Mouse (Mus musculus): Measurements from ENCODE around the gene Kif6. TPM values are rescaled to one million over a fixed set of nuclear protein-coding genes. Genes with fewer than 3 reads are reported as not detected.

The Kif6 gene
- polyA plus RNA-seq, 1 experiment from 2014 or later, result 2.2 TPM

DNA sequence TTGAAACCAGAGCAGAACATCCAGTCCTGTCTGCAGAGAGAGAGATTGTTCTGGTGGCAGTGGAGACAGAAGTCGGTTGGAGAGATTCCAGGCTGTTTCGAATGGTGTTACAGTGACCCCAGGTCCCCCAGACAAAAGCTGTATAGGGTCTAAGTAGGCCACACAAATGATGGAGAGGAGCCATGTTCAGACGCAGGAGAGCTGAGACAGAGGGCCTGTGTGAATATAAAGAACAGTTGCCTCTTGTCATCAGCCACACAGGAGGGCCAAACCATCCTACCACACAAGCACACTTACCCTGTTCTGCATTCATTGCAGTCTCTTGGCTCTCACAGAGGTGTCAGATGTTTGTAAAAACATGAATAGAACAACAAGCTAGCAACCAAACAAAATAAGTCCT, 37.4 kb downstream of the Kif6 start:
- Histone ChIP-seq H3K4me2 (replicated peaks; ENCODE audit: low read depth, low read length) (no peak overlapping the region), H3K9me3 (ENCODE audit: low read length) (peaks cover 6% of the 10 kb centered on the region; the same call in 1 of the 2 replicates), H3K27ac (ENCODE audit: low read length) (no peak overlapping the region), H3K9ac (replicated peaks; ENCODE audit: low read length) (no peak overlapping the region), H3K36me3 (ENCODE audit: insufficient read depth, low read length) (no peaks in the 10 kb centered on the region), H3K4me1 (ENCODE audit: insufficient read depth, low read length) (no peaks in the 10 kb centered on the region), H3K4me3 (ENCODE audit: low read length) (no peak overlapping the region), H3K27me3 (ENCODE audit: insufficient read depth, low read length) (no peaks in the 10 kb centered on the region)
- ATAC-seq (ENCODE audit: low FRiP score, low TSS enrichment), result no peak
- 61% methylated on average over 3 of the region's 3 CpGs for WGBS

GRCm38 (mm10) chr17:49652800-49653199, 37.9 kb downstream of the Kif6 start:
- no peak for ATAC-seq (ENCODE audit: low FRiP score, low TSS enrichment)
- no peaks in the 10 kb centered on the region for H3K36me3 ChIP-seq (ENCODE audit: insufficient read depth, low read length)
- H3K4me2 ChIP-seq (replicated peaks; ENCODE audit: low read depth, low read length), result no peak overlapping the region
- WGBS, result 83% methylated on average over 5 of the region's 5 CpGs
- H3K9ac ChIP-seq (replicated peaks; ENCODE audit: low read length), result no peak overlapping the region
- H3K27me3 ChIP-seq (ENCODE audit: insufficient read depth, low read length), result no peaks in the 10 kb centered on the region
- H3K4me1 ChIP-seq (ENCODE audit: insufficient read depth, low read length), result no peaks in the 10 kb centered on the region
- H3K27ac ChIP-seq (ENCODE audit: low read length), result no peak overlapping the region
- no peak overlapping the region for H3K4me3 ChIP-seq (ENCODE audit: low read length)
- peaks cover 6% of the 10 kb centered on the region; the same call in 1 of the 2 replicates for H3K9me3 ChIP-seq (ENCODE audit: low read length)

DNA sequence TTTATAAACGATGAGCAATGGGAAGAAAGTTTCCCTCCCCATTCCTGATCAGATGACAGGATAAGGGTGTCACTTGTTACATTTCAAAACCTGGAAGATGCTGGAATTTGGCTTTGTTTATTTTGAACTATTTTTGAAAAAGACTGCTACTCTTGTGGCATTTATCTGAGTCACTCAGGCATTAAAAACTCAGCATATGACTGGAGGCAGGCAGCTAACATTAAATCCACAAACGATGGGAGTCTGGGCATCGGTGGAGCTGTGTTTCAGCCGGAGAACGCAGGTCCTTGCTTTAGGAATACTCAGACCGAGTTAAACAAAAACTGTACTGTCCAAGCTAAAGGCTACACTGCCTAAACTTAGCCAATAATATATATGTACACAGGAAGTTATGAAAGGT, 46.7 kb downstream of the Kif6 start:
- Histone ChIP-seq H3K4me2 (replicated peaks; ENCODE audit: low read depth, low read length) (no peak overlapping the region), H3K27me3 (ENCODE audit: insufficient read depth, low read length) (no peaks in the 10 kb centered on the region), H3K27ac (ENCODE audit: low read length) (no peak overlapping the region), H3K4me3 (ENCODE audit: low read length) (no peak overlapping the region), H3K9ac (replicated peaks; ENCODE audit: low read length) (no peak overlapping the region), H3K9me3 (ENCODE audit: low read length) (no peaks in the 10 kb centered on the region; the same call in 1 of the 2 replicates), H3K4me1 (ENCODE audit: insufficient read depth, low read length) (no peaks in the 10 kb centered on the region), H3K36me3 (ENCODE audit: insufficient read depth, low read length) (no peaks in the 10 kb centered on the region)
- ATAC-seq (ENCODE audit: low FRiP score, low TSS enrichment), result no peak
- WGBS, result 58% methylated on average over 6 of the region's 6 CpGs

GRCm38 (mm10) chr17:49666728-49667127, 51.8 kb downstream of the Kif6 start:
- H3K27me3 ChIP-seq (ENCODE audit: insufficient read depth, low read length), result no peaks in the 10 kb centered on the region
- H3K36me3 ChIP-seq (ENCODE audit: insufficient read depth, low read length), result no peaks in the 10 kb centered on the region
- H3K9me3 ChIP-seq (ENCODE audit: low read length), result no peaks in the 10 kb centered on the region
- no peak overlapping the region for H3K27ac ChIP-seq (ENCODE audit: low read length)
- no peaks in the 10 kb centered on the region for H3K4me1 ChIP-seq (ENCODE audit: insufficient read depth, low read length)
- no peak for ATAC-seq (ENCODE audit: low FRiP score, low TSS enrichment)
- WGBS, result 88% methylated on average over 5 of the region's 5 CpGs
- no peak overlapping the region for H3K9ac ChIP-seq (replicated peaks; ENCODE audit: low read length)
- no peak overlapping the region for H3K4me2 ChIP-seq (replicated peaks; ENCODE audit: low read depth, low read length)
- no peak overlapping the region for H3K4me3 ChIP-seq (ENCODE audit: low read length)

DNA sequence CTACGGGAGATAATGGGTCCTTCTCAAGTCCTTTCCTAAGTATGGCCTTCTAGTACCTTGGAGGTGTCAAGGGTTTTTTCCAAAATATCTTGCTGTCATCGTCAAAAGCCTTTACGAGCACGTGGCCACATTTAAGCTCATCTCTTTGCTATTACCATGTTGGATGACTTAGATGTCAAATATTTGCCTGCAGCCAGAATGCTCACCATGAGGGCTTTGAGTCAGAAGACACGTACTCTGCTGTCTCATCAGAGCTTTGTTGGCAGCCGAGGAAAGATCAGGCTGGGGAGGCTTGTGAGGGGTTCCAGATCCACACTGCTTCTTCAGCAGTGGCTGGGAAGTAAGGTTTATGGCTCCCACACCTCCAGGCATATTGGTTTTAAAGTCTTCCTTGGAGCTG, 53.4 kb downstream of the Kif6 start:
- H3K27ac ChIP-seq (ENCODE audit: low read length), result no peak overlapping the region
- ATAC-seq (ENCODE audit: low FRiP score, low TSS enrichment), result no peak
- WGBS, result 84% methylated on average over 6 of the region's 6 CpGs
- H3K9ac ChIP-seq (replicated peaks; ENCODE audit: low read length), result no peak overlapping the region
- no peak overlapping the region for H3K4me2 ChIP-seq (replicated peaks; ENCODE audit: low read depth, low read length)
- H3K9me3 ChIP-seq (ENCODE audit: low read length), result no peaks in the 10 kb centered on the region
- no peaks in the 10 kb centered on the region for H3K4me1 ChIP-seq (ENCODE audit: insufficient read depth, low read length)
- no peaks in the 10 kb centered on the region for H3K27me3 ChIP-seq (ENCODE audit: insufficient read depth, low read length)
- H3K36me3 ChIP-seq (ENCODE audit: insufficient read depth, low read length), result no peaks in the 10 kb centered on the region
- H3K4me3 ChIP-seq (ENCODE audit: low read length), result no peak overlapping the region

GRCm38 (mm10) chr17:49671921-49672339, 57.0 kb downstream of the Kif6 start:
- Histone ChIP-seq H3K4me3 (ENCODE audit: low read length) (no peak overlapping the region), H3K4me2 (replicated peaks; ENCODE audit: low read depth, low read length) (no peak overlapping the region), H3K36me3 (ENCODE audit: insufficient read depth, low read length) (no peaks in the 10 kb centered on the region), H3K9me3 (ENCODE audit: low read length) (no peaks in the 10 kb centered on the region), H3K27me3 (ENCODE audit: insufficient read depth, low read length) (no peaks in the 10 kb centered on the region), H3K27ac (ENCODE audit: low read length) (no peak overlapping the region), H3K4me1 (ENCODE audit: insufficient read depth, low read length) (no peaks in the 10 kb centered on the region), H3K9ac (replicated peaks; ENCODE audit: low read length) (no peak overlapping the region)
- no peak for ATAC-seq (ENCODE audit: low FRiP score, low TSS enrichment)
- 62% methylated on average over 6 of the region's 6 CpGs for WGBS

DNA sequence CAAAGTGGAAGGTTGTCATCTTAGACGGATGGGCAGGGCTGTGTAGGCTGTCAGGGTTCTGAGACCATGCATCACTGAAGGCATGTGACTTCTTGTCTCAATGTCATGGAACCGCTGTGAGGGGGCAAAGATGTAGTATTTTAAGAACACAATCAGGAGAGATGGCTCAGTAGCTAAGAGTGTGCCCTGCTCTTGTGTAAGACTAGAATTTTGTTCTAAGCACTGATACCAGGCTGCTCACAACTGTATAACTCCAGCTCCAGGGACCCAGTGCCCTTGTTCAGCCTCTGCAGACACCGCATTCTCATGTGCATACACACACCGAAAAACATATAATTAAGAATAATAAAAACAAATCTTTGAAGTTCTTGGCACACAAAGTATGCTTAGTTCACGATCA, 57.5 kb downstream of the Kif6 start:
- Histone ChIP-seq H3K36me3 (ENCODE audit: insufficient read depth, low read length) (no peaks in the 10 kb centered on the region), H3K4me2 (replicated peaks; ENCODE audit: low read depth, low read length) (no peak overlapping the region), H3K9ac (replicated peaks; ENCODE audit: low read length) (no peak overlapping the region), H3K9me3 (ENCODE audit: low read length) (no peaks in the 10 kb centered on the region), H3K4me3 (ENCODE audit: low read length) (no peak overlapping the region), H3K4me1 (ENCODE audit: insufficient read depth, low read length) (no peaks in the 10 kb centered on the region), H3K27ac (ENCODE audit: low read length) (no peak overlapping the region), H3K27me3 (ENCODE audit: insufficient read depth, low read length) (no peaks in the 10 kb centered on the region)
- WGBS, result 81% methylated on average over 5 of the region's 5 CpGs
- ATAC-seq (ENCODE audit: low FRiP score, low TSS enrichment), result no peak

DNA sequence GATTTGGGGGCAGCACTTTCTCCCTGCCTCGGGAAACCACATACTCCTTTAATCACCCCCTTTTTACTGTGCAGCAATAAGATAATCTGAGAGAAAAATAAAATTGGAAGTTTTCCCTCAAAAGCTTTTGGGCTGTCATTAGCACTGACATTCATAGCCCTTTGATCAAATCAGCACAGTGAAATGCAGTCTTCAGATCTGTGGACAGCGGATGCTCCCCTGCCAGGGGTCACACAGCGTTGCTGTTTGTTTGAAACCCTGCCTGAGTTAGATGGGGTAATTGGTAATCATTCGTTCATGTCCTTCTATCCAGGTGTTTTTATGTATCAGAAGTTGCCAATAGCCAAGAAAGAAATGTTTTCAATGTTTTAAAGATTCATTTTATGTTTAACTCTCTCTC, 60.7 kb downstream of the Kif6 start:
- H3K36me3 ChIP-seq (ENCODE audit: insufficient read depth, low read length), result no peaks in the 10 kb centered on the region
- WGBS, result 83% methylated on average over 4 of the region's 4 CpGs
- H3K4me2 ChIP-seq (replicated peaks; ENCODE audit: low read depth, low read length), result no peak overlapping the region
- H3K27me3 ChIP-seq (ENCODE audit: insufficient read depth, low read length), result no peaks in the 10 kb centered on the region
- no peak overlapping the region for H3K27ac ChIP-seq (ENCODE audit: low read length)
- H3K9me3 ChIP-seq (ENCODE audit: low read length), result no peaks in the 10 kb centered on the region
- no peak for ATAC-seq (ENCODE audit: low FRiP score, low TSS enrichment)
- H3K4me1 ChIP-seq (ENCODE audit: insufficient read depth, low read length), result no peaks in the 10 kb centered on the region
- H3K4me3 ChIP-seq (ENCODE audit: low read length), result no peak overlapping the region
- no peak overlapping the region for H3K9ac ChIP-seq (replicated peaks; ENCODE audit: low read length)

- H3K36me3 ChIP-seq (ENCODE audit: insufficient read depth, low read length), result no peaks in the 10 kb centered on the region
- H3K9ac ChIP-seq (replicated peaks; ENCODE audit: low read length), result no peak overlapping the region
- no peaks in the 10 kb centered on the region for H3K27me3 ChIP-seq (ENCODE audit: insufficient read depth, low read length)
- no peak for ATAC-seq (ENCODE audit: low FRiP score, low TSS enrichment)
- no peaks in the 10 kb centered on the region; the same call in 1 of the 2 replicates for H3K9me3 ChIP-seq (ENCODE audit: low read length)
- no peak overlapping the region for H3K4me3 ChIP-seq (ENCODE audit: low read length)
- H3K4me1 ChIP-seq (ENCODE audit: insufficient read depth, low read length), result no peaks in the 10 kb centered on the region; the same call in 1 of the 2 replicates
- WGBS, result 64% methylated on average over 8 of the region's 8 CpGs
- no peak overlapping the region for H3K4me2 ChIP-seq (replicated peaks; ENCODE audit: low read depth, low read length)
- no peak overlapping the region for H3K27ac ChIP-seq (ENCODE audit: low read length)
Observed at GRCm38 (mm10) chr17:49681410-49681809, 66.5 kb downstream of the Kif6 start.

DNA sequence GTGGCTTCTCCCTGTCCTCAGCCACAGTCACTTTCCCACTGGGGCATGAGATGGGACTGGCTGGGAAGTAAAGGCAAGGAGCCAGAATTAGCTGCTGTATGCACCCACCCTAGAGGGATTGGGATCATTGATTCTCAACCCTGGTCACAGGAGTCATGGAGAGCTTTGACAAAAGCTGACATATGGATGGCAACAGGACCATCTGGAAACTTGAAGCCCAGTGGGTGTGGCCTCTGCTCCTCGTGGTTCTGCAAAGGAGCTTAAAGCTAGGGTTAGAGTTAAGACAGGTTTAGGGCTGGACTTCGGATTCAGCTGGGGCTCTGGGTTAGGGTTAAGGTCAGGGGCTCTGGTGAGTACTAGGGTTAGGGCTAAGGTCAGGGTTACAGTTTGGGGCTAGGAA, 69.2 kb downstream of the Kif6 start:
- no peak overlapping the region for H3K4me2 ChIP-seq (replicated peaks; ENCODE audit: low read depth, low read length)

More for the DNA sequence above, 69.2 kb downstream of the Kif6 start:
- 8% methylated on average over 2 of the region's 2 CpGs for WGBS
- H3K9me3 ChIP-seq (ENCODE audit: low read length), result no peaks in the 10 kb centered on the region; the same call in 1 of the 2 replicates
- H3K27ac ChIP-seq (ENCODE audit: low read length), result no peak overlapping the region
- H3K36me3 ChIP-seq (ENCODE audit: insufficient read depth, low read length), result no peaks in the 10 kb centered on the region
- H3K4me3 ChIP-seq (ENCODE audit: low read length), result no peak overlapping the region
- H3K4me1 ChIP-seq (ENCODE audit: insufficient read depth, low read length), result no peaks in the 10 kb centered on the region; the same call in 1 of the 2 replicates
- H3K27me3 ChIP-seq (ENCODE audit: insufficient read depth, low read length), result no peaks in the 10 kb centered on the region
- ATAC-seq (ENCODE audit: low FRiP score, low TSS enrichment), result 0 out of 2 replicates have a peak, but pooled peaks have one; percentile 9
- H3K9ac ChIP-seq (replicated peaks; ENCODE audit: low read length), result no peak overlapping the region

All from kidney, embryonic 16.5 days (tissue).